Mouse (Mus musculus) mesoderm, embryonic 11.5 days (tissue): ENCODE results near the gene Plppr4.

ENCODE experiments used
- DNase-seq: peaks from one replicate; pipeline ENCODE4 v3.0.0-alpha.2; 2012; ENCODE audit warnings: low read depth, low spot score

Gene Plppr4

GRCm38 (mm10) chr3:117360528-117360927, at the start of gene Plppr4:
Gene Plppr4 (minus strand): TSS chr3:117360876.
- peak; percentile 12 for DNase-seq

GRCm38 (mm10) chr3:117405821-117406220, 45.1 kb upstream of the Plppr4 start:
- no peak for DNase-seq

GRCm38 (mm10) chr3:117403740-117404139, 43.1 kb upstream of the Plppr4 start:
- DNase-seq, result no peak

- no peak for DNase-seq
Observed at GRCm38 (mm10) chr3:117366041-117366440, 5.4 kb upstream of the Plppr4 start.

GRCm38 (mm10) chr3:117359686-117360521, 772 bp downstream of the Plppr4 start:
- peak; percentile 59 for DNase-seq

GRCm38 (mm10) chr3:117358981-117359628, 1.6 kb downstream of the Plppr4 start:
- DNase-seq, result no peak

- no peak for DNase-seq
Observed at GRCm38 (mm10) chr3:117357367-117357766, 3.3 kb downstream of the Plppr4 start.

- no peak for DNase-seq
Observed at GRCm38 (mm10) chr3:117353940-117354339, 6.7 kb downstream of the Plppr4 start.

- no peak for DNase-seq
Observed at GRCm38 (mm10) chr3:117346351-117346750, 14.3 kb downstream of the Plppr4 start.

GRCm38 (mm10) chr3:117331502-117331901, 29.2 kb downstream of the Plppr4 start:
- no peak for DNase-seq

- DNase-seq, result no peak
Observed at GRCm38 (mm10) chr3:117329485-117329884, 31.2 kb downstream of the Plppr4 start.

GRCm38 (mm10) chr3:117326551-117326950, 34.1 kb downstream of the Plppr4 start:
- no peak for DNase-seq

GRCm38 (mm10) chr3:117319671-117320070, 41.0 kb downstream of the Plppr4 start:
- DNase-seq, result no peak

GRCm38 (mm10) chr3:117313339-117313738, 47.3 kb downstream of the Plppr4 start:
- no peak for DNase-seq

GRCm38 (mm10) chr3:117312097-117312496, 48.6 kb downstream of the Plppr4 start:
- DNase-seq, result no peak

- DNase-seq, result no peak
Observed at GRCm38 (mm10) chr3:117310801-117311368, 49.8 kb downstream of the Plppr4 start.

- DNase-seq, result no peak
Observed at GRCm38 (mm10) chr3:117309580-117309910, 51.1 kb downstream of the Plppr4 start.

GRCm38 (mm10) chr3:117308895-117309579, 51.6 kb downstream of the Plppr4 start:
- DNase-seq, result no peak

GRCm38 (mm10) chr3:117307555-117307954, 53.1 kb downstream of the Plppr4 start:
- no peak for DNase-seq

- DNase-seq, result no peak
Observed at GRCm38 (mm10) chr3:117304037-117304436, 56.6 kb downstream of the Plppr4 start.

GRCm38 (mm10) chr3:117300735-117301271, 59.9 kb downstream of the Plppr4 start:
- DNase-seq, result no peak

GRCm38 (mm10) chr3:117297735-117298134, 62.9 kb downstream of the Plppr4 start:
- no peak for DNase-seq
